Mouse (Mus musculus) macrophage (primary cell): ENCODE measurements around the gene Stat1. TPM values are rescaled to one million over a fixed set of nuclear protein-coding genes. Genes with fewer than 3 reads are reported as not detected.

Experiments used
- polyA plus RNA-seq: library from polyadenylated mRNA; stranded (reverse); fragments of 250-400 nt; gene quantifications from 3 replicates; pipeline ENCODE4 v1.2.4, GENCODE M21; 2018; ENCODE audit warnings: inconsistent platforms

Stat1 gene
- polyA plus RNA-seq, 1 experiment from 2014 or later = 230 TPM

Other genes starting within 250 kb of the Stat1 start
- 1.2 to 7.2 TPM (median 2.5 TPM) in 3 replicates for gene Myo1b, start 203.4 kb upstream of the Stat1 start, polyA plus RNA-seq
- 1.8 to 2.7 TPM (median 2.1 TPM) in 3 replicates for gene Stat4, start 132.3 kb upstream of the Stat1 start, polyA plus RNA-seq
- 26.4 to 59.2 TPM (median 49.4 TPM) in 3 replicates for gene Gls, start 113.8 kb downstream of the Stat1 start, polyA plus RNA-seq